Mouse (Mus musculus): ENCODE data around the gene Nub1.
"Not testable (repeated sequence)": the region's sequence is repeated elsewhere in the genome, so short reads cannot be mapped to it uniquely, and the experiment has no call there.

The Nub1 gene

DNA sequence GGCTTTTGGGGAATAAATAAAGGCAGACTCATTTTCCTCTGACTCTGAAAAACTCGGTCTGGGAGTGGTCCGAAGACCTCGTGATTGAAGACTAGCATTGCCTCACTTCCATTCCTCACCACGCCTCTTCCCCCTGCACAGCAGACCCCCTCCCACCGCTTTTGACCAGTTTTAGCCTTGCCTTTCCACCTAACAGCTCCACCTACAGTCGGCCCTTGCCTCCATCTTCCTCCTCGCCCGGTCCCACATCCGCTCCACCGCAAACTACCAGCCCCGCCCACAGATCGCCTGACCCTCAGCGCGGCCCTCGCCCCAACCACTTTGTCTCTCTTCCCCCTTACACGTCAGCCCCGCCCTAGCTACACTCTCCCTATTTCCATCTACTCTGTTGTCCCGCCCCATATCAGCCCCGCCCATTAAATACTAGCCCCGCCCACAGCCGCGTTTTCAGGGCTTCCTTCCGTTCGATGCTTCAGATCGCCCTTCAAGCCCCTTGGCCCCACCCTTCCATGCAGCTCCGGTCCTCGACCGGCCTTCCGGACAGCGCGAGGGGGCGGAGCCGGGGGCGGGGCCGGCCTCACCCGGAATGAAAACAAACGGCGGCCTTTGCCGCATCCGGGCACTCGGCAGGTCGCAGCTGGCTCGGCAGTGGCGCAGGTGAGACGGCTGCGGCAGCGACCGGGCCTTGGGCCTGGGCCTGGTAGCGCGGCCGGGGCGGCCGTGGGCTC lies at the start of gene Nub1:
Nub1 (plus strand) TSS at position 167 of the 728 bp plus-strand sequence.
- DNase-seq: peak; percentile 98 to 99

DNA sequence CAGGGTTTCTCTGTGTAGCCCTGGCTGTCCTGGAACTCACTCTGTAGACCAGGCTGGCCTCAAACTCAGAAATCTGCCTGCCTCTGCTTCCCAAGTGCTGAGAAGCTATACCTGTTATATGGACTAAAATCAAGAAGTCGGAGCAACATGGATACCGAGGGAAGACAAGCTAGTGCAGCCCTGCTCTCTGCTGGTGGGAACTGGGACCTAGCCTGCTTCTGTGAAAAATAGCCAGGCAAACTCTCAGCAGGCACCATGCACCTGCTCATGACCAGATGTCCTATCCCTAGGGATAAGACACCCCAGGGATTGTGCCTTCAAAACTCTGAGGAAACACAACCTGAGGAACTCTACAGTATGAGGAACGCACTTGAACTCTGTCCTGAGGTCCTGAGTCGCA lies 48.3 kb upstream of the Nub1 start:
- DNase-seq: no peak

- DNase-seq: no peak
Measured at GRCm38 (mm10) chr5:24638131-24638530, 47.2 kb upstream of the Nub1 start.

- DNase-seq: no peak
Measured at GRCm38 (mm10) chr5:24639081-24639480, 46.3 kb upstream of the Nub1 start.

GRCm38 (mm10) chr5:24645454-24645853 lies 39.9 kb upstream of the Nub1 start:
- no peak for DNase-seq

DNA sequence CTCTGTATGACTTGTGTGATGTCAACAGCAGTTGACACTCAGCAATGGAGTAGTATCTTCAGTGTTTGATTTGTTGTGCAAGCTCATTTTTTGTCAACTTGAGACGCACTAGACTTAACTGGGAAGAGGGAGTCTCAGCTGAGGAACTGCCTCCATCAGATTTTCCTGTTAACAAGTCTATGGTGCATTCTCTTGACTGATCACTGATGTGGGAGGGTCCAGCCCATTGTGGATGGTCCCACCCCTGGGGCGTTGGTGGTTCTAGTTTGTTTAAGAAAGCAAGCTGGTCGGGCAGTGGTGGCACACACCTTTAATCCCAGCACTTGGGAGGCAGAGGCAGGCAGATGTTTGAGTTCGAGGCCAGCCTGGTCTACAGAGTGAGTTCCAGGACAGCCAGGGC lies 36.1 kb upstream of the Nub1 start:
- DNase-seq: no peak

DNA sequence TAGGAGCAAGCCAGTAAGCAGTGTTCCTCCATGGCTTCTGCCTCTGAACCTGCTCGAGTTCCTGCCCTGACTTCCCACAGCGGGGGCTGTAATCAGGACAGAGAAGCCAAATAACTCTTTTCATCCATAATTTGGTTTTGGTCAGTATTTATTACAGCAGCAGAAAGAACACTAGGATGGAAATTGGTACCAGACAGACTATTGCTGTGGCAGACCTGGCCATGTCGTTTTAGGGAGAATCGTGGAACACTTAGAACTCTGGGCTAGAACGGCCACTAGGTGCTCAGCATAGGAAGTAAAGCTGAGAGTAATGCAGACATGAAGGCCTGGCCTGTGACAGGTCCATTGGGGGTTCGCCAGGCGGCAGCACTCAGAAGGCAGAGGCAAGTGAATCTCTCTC lies 35.6 kb upstream of the Nub1 start:
- no peak for DNase-seq

DNA sequence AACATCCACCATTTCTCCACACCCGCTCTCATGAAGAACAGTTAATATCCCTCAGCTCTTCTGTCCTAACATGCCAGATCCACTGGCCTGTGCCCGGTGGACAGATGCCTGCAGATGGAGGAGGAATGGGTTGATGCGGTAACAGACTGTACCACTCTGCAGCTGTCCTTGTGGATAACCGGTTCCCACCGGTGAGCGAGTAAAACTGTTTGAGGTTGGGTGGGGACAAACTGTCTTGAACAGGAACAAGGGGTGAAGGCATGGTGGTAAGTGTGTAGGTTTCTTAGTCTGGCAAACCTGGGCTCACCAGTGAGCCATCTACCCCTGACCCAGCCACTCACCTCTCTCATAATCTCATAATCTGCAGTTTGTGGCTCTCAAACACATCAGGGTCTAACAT lies 34.0 kb upstream of the Nub1 start:
- no peak for DNase-seq

- peak; percentile 59 to 70 for DNase-seq
Measured at GRCm38 (mm10) chr5:24651768-24652752, 33.3 kb upstream of the Nub1 start.

DNA sequence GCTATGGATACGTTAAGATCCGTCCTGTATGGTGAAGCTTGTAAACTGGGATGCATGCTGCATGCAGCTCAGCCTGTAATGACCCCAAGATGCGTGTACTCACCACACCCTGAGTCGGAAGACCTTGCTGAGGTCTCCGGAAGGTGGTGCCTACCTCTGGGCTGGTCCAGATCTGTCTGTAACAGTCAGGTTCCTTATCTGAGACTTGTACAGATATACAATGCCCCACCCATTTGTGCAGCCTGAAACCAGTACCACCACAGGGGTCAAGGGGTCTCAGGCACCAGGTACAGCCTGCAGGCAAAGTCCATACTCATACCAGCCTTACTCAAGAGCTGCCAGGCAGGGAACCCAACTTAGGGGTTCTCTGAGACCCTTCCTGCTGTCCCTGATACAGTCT lies 32.6 kb upstream of the Nub1 start:
- DNase-seq: no peak

DNA sequence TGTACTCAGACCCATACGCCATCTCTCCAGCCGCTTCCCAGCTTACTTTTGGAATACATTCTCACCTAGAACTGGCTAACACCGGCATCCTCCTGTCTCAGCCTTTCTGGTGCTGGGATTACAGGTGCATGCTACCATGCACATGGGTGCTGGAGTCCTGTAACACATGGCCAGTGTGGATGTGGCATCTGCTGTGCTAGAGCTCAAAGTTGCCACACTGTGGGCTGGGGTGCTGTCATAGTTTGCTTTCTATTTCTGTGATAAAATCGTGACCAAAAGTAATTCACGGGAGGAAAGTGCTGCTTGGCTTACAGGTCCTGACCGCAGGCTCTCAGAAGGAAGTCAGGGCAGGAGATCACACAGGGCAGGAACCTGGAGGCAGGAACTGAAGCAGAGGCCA lies 30.8 kb upstream of the Nub1 start:
- DNase-seq: no peak

- no peak for DNase-seq
Measured at GRCm38 (mm10) chr5:24657113-24657512, 28.2 kb upstream of the Nub1 start.

DNA sequence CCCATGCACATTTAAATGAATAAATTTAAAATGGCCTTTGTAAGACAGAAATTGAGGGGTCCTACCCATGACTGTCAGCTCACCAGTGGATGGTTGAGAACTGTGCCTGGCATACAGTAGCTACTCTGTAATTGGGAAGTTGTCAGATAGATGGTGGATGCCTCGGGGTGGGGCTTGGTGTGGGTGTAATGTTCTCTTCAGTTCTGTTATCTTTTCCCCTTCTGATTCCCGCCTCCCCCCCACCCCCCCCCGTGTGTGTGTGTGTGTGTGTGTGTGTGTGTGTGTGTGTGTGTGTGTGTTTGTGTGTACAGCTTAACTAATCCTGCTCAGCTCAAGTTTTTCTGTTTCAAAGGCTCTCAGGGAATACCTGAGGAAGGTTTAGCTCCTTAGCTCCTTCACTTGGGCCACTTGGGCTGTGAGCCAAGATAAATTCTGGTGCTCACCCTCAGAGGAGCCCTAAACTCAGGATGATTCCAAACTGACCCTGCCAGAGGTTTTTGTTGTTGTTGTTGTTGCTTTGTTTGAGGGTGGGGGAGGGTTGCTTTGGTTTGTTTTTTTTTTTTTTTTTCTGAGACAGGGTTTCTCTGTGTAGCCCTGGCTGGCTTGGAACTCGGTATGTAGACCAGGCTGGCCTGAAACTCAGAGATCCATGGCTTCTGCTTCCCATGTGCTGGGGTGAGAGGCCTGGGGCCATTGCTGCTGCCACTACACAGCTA lies 25.5 kb upstream of the Nub1 start:
- no peak for DNase-seq

DNA sequence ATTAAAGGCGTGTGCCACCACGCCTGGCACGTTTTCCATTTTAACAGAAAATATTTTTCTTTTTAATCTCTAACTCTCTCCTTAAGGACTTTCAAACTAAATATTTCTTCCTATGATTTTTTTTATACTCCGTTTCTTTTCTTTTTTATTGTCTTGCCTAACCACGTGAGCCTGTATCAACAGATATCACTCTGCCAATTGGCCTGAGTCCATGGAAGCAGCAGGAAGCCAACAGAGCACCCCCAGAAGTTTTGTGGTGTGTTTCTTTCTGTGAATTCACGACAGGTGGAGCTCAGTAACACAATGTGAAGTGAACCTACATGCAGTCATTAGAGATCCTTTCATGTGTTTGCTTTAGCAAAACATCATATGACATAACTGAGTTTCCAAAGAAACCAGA lies 23.9 kb upstream of the Nub1 start:
- no peak for DNase-seq

- peak; percentile 76 to 85 for DNase-seq
Measured at GRCm38 (mm10) chr5:24674238-24674637, 11.1 kb upstream of the Nub1 start.

GRCm38 (mm10) chr5:24681436-24681835 lies 3.9 kb upstream of the Nub1 start:
- no peak for DNase-seq

GRCm38 (mm10) chr5:24684578-24685365 lies 560 bp upstream of the Nub1 start:
- DNase-seq: peak in 1 of 2 experiments; percentile 43

DNA sequence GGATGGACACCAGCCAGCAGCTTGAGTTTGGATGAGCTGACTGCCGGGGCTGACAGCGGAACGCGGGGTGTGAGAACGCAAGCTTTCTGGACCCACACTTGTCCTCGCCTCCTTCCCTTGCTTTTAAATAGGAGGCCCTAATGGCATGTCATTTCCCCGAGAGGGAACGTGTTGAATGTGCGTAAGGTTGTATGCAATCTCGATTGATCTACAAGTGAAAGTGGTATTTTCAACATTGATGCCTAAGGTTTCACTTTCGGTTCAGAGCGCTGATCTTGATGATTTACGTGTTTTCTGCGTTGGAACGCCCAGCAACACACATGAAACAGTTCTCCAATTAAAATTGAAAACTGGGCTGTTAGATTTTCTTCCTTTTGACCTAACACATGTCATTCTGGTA lies 844 bp downstream of the Nub1 start:
- DNase-seq: no peak

DNA sequence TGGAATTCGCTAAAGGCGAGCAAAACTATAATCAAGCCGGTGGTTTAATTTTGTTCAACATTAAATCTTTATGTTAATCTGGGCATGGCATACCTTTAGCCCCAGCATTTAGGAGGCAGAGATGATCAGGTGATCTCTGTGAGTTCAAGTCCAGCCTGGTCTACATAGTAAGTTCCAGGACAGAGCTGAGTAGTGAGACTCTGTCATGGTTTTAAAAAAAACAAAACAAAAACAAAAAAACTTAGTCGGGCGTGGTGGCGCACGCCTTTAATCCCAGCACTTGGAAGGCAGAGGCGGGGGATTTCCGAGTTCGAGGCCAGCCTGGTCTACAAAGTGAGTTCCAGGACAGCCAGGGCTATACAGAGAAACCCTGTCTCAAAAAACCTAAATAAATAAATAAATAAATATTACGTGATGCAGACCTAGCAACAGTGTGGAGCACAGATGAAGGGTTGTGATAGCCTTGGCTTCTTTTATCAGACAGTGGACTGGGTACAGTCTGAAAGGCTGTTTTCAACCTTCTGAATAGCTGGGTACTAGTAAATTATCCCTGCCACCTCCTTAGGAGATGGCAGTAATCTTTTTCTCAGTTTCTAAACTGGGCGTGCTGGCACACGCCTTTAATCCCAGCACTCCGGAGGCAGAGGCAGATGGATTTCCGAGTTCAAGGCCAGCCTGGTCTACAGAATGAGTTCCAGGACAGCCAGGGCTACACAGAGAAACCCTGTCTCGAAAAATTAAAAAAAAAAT lies 1.5 kb downstream of the Nub1 start:
- DNase-seq: not testable (repeated sequence)

DNA sequence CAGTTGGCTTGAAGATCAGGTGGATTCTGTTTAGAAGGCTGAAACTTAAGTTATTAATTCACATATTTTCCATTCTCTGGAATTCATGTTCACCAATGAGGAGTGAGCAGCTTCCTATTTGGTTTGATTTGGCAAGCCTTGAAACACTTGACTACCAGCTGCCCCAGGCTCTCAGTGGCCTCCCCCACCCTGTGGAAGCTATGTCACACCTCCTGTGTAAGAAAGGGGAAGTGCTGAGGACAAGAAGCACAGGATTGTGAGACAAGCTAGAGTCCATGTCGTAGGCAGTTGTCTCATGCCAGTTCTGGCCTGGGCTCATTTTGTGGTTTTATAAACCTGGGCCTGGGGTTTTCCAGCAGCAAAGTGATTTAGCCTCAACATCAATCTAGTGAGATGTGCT lies 2.4 kb downstream of the Nub1 start:
- DNase-seq: no peak

- DNase-seq: no peak
Measured at GRCm38 (mm10) chr5:24696704-24697103, 11.4 kb downstream of the Nub1 start.

GRCm38 (mm10) chr5:24701271-24701670 lies 15.9 kb downstream of the Nub1 start:
- DNase-seq: no peak

All from thymus, postnatal 36 days (tissue).